Mouse (Mus musculus) embryonic facial prominence, embryonic 10.5 days (tissue): Measurements from ENCODE around the gene Gm28360. TPM values are rescaled to one million over a fixed set of nuclear protein-coding genes. Genes with fewer than 3 reads are reported as not detected.
"Not testable (repeated sequence)": the region's sequence is repeated elsewhere in the genome, so short reads cannot be mapped to it uniquely, and the experiment has no call there.

Experiments used
- DNase-seq: peaks from one replicate; pipeline ENCODE4 v3.0.0-alpha.2; 2017; ENCODE audit warnings: low spot score
- H3K27ac ChIP-seq: fragments of 300-500 bp; sonication (generic); replicated peaks from 2 replicates; pipeline ENCODE4 v1.5.1; 2016; ENCODE audit warnings: mild to moderate bottlenecking
- H3K27me3 ChIP-seq: fragments of 300-500 bp; sonication (generic); replicated peaks from 2 replicates; pipeline ENCODE4 v1.6.1; 2016; ENCODE audit warnings: low read depth, mild to moderate bottlenecking; ENCODE audit not compliant: poor library complexity, severe bottlenecking
- H3K36me3 ChIP-seq: fragments of 300-500 bp; sonication (generic); replicated peaks from 2 replicates; pipeline ENCODE4 v1.6.1; 2016; ENCODE audit warnings: mild to moderate bottlenecking, moderate library complexity
- H3K4me1 ChIP-seq: fragments of 300-500 bp; sonication (generic); 2 replicates; pipeline ENCODE4 v1.6.1; 2016
- H3K4me3 ChIP-seq: fragments of 300-500 bp; sonication (generic); 2 replicates; pipeline ENCODE4 v1.5.1; 2016; ENCODE audit warnings: mild to moderate bottlenecking, moderate library complexity
- H3K9me3 ChIP-seq: fragments of 300-500 bp; sonication (generic); 2 replicates; pipeline ENCODE4 v1.6.1; 2016; ENCODE audit warnings: mild to moderate bottlenecking
- WGBS: fragments of 180-500 bp; shearing (Covaris S2); methylation state at CpG from one replicate; pipeline ENCODE4 v1.1.7; 2016; 5-methylcytosine and 5-hydroxymethylcytosine counted together
- polyA plus RNA-seq: library from polyadenylated mRNA; unstranded; fragments of >200 nt; fragmentation: Nextera tagmentation; extraction: Ambion mirVana; gene quantifications from 2 replicates; pipeline ENCODE4 v1.2.1, GENCODE M21; 2016

Gm28360 gene
- polyA plus RNA-seq = not detected in 2 replicates

DNA sequence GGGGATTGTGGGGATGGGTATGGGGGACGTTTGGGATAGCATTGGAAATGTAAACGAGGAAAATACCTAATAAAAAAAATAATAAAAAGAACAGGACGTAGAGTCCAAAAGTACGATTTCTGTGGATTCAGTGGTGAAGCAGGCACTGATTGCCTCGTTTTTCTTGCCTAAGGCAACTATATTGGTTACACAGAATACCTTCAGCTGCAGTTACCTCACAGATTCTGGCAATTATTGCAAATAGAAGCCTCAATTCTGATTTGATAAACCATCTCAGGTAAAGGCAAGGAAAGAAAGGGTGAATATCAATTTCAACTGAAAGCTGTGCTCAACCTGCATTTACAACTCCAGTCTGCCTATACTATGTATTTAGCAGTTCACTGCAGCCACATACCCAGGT lies at the start of gene Gm28360:
TSS of gene Gm28360 (plus strand) at position 301 of the 400 bp plus-strand sequence.
- H3K27me3 ChIP-seq, H3K4me1 ChIP-seq, H3K36me3 ChIP-seq, H3K27ac ChIP-seq, H3K9me3 ChIP-seq, DNase-seq, H3K4me3 ChIP-seq: not testable (repeated sequence)
- 72% methylated on average over 5 of the region's 5 CpGs for WGBS

DNA sequence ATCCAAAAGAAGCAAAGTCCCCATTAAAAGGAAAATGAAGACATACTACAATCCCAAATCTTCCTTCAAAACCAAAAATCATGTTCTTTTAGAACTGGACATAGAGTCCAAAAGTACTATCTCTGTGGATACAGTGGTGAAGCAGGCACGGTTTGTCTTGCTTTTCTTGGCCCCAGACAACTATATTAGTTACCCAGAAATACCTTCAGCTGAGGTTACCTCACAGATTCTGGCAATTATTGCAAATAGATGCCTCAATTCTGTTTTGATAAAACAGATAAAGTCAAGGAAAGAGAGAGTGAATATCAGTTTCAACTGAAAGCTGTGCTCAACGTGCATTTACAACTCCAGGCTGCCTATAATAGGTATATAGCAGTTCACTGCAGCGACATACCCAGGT lies 49.0 kb upstream of the Gm28360 start, which contains the start of gene B020011L13Rik:
TSS of gene B020011L13Rik (plus strand) at position 301 of the 400 bp plus-strand sequence.
- not testable (repeated sequence) for H3K36me3 ChIP-seq, H3K27me3 ChIP-seq, H3K4me3 ChIP-seq, H3K4me1 ChIP-seq, DNase-seq, H3K9me3 ChIP-seq, H3K27ac ChIP-seq
- WGBS = 75% methylated on average over 3 of the region's 3 CpGs

DNA sequence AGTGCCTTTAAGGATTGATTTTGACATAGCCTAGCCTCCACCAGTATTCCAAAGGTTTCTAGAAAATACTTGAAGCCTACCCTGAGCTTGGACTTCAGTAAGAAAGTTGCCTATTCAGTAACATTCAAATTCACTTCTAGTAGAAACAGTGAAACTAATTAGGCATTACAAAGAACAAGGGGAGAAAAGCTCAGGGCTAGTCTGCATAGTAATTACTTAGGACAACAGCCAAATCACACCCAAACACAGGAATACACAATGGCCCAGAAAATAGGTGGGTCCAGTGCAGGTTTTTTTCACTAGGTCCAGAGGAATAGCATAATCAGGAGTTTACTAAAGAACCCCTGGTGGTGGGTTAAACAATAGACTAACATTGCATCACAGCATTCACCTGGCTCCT lies 13.6 kb upstream of the Gm28360 start:
- H3K9me3 ChIP-seq = peaks cover 16% of the 10 kb centered on the region; the same call in 1 of the 2 replicates
- H3K36me3 ChIP-seq, DNase-seq, H3K4me3 ChIP-seq, H3K27ac ChIP-seq, H3K27me3 ChIP-seq, H3K4me1 ChIP-seq: not testable (repeated sequence)

DNA sequence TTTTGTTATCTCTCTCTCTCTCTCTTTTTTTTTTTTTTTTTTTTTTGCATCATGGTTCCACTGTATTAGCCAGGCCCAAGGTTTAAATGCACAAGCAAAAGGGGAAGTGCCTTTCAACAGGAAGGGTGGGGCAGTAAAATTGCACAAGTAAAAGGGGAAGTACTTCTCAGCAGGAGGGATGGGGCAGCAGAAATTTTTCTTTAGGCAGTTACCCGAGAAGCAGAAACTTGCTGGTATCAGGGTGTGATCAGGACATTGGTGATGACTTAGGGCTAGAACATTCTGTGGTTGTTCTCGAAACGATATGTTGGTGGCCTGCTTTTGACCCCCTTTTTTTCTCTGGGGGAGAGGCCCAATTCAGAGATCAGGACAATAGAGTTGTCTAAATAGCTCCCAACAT lies 21.8 kb downstream of the Gm28360 start:
- not testable (repeated sequence) for H3K27ac ChIP-seq, H3K36me3 ChIP-seq, DNase-seq, H3K4me3 ChIP-seq, H3K27me3 ChIP-seq, H3K4me1 ChIP-seq, H3K9me3 ChIP-seq
- 85% methylated on average over 3 of the region's 3 CpGs for WGBS

Other genes with a start within 250 kb of the Gm28360 start
- gene Gm28363, start 132.9 kb upstream of the Gm28360 start, polyA plus RNA-seq = not detected in 2 replicates
- gene B020011L13Rik, start 48.9 kb upstream of the Gm28360 start, polyA plus RNA-seq = not detected in 2 replicates
- not detected in 2 replicates for gene Gm28168, start 97.9 kb downstream of the Gm28360 start, polyA plus RNA-seq
- gene Gm7145, start 135.9 kb downstream of the Gm28360 start, polyA plus RNA-seq = not detected in 2 replicates